Mouse (Mus musculus) spleen, adult 10 weeks (tissue): Measurements from ENCODE around the gene Map2k1. TPM values are rescaled to one million over a fixed set of nuclear protein-coding genes. Genes with fewer than 3 reads are reported as not detected.

ENCODE experiments used
- polyA plus RNA-seq: library from polyadenylated mRNA; stranded (reverse); fragments of 350-450 nt; fragmentation: Illumina TruSeq; extraction: RNeasy Lipid Tissue Mini Kit (QIAGEN cat#74804); gene quantifications from one replicate; pipeline ENCODE4 v1.2.3, GENCODE M21; 2015; ENCODE audit warnings: low replicate concordance; ENCODE audit not compliant: insufficient read depth

Map2k1 gene
- 104 TPM for polyA plus RNA-seq

DNA sequence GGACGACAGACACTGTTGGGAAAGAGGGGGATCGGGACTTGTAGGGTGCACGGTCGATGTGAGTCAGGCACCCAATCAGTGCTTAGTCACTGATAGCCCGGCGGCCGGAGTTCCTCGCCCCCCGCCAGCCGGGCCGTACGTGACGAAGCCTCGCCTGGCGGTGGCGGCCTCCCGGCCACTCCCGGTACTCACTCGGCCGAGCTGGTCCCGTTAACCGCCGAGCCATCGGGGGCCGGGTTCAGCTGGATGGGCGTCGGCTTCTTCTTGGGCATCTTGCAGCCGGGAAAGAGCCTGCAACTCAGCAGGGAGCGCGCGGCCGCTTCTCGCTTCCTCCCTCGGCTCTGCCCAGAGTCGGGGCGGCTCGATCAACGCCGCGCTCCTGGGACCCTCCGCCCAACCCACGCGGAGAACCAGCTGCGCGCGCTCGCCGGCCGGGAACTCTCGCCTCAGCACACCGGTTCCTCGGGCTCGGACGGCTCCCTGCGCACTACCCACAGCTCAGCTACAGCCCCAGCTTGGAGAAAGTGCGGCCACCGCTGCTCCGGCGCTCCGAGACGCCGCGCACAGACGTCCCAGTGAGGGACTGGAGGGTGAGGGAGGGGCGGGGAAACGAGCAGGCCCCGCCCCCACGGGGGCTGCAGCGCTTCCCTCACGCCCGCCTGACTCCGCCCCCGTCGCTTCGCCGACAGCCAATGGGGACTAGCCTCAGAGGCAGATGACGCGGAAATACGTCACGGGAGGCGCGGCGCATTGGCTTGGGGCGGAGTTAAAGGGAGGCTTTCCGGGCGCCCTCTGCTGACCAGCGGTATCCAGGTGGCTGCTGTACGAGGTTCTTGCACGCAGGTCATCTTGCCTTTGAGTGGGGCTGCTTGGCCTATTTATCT is at the start of gene Map2k1:
Gene Map2k1, minus strand, starts transcription at position 611 of the 884 bp plus-strand sequence.

GRCm38 (mm10) chr9:64281105-64281780 is 27.8 kb upstream of the Map2k1 start, which contains the start of gene Tipin:
Tipin (plus strand) TSS chr9:64281581.

DNA sequence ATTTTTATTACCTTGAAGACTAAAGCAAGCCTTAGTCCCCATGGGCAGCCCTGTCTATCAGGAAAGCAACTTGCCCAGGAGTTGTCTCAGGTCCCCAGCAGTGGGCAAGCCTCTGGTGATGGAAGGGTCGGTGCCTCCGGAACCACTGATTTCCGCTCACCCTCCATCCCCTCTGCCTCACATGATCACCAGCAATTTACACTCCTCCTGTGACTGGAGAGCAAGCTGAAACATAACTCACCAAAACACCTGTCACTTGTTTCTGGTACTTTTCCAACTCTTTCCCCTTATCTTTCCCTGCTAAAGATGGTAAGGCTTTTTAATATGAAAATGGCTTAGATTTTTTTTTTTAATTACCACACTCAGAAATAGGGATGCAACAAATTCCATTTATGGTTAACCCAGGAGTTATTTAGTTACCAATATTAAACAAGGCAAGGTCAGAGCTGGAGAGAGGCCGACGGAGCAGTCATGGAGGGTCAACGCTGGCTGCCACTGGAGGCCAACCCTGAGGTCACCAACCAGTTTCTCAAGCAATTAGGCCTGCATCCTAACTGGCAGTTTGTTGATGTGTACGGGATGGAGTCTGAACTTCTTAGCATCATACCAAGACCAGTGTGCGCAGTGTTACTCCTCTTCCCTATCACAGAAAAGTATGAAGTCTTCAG is 18.5 kb downstream of the Map2k1 start, which contains the start of gene Uchl4:
Gene Uchl4, plus strand, starts transcription at position 434 of the 668 bp plus-strand sequence.

GRCm38 (mm10) chr9:64178974-64179646 is 74.3 kb downstream of the Map2k1 start, which contains the start of gene Snapc5:
Snapc5 (plus strand) TSS chr9:64179274.

GRCm38 (mm10) chr9:64172816-64173665 is 80.4 kb downstream of the Map2k1 start, which contains the start of the genes Zwilch and Rpl4:
Zwilch (minus strand) TSS chr9:64173104.
Rpl4 (plus strand) TSS chr9:64173375.

Other genes starting within 250 kb of the Map2k1 start
- gene Smad6, start 231.6 kb downstream of the Map2k1 start, polyA plus RNA-seq, result 0.61 TPM
- not detected for gene Lctl, start 136.5 kb downstream of the Map2k1 start, polyA plus RNA-seq
- gene Zwilch, start 80.5 kb downstream of the Map2k1 start, polyA plus RNA-seq, result 12.0 TPM
- 2,557 TPM for gene Rpl4, start 80.3 kb downstream of the Map2k1 start, polyA plus RNA-seq
- 52.9 TPM for gene Snapc5, start 74.4 kb downstream of the Map2k1 start, polyA plus RNA-seq
- gene Uchl4, start 18.4 kb downstream of the Map2k1 start, polyA plus RNA-seq, result 0.28 TPM
- gene Tipin, start 27.9 kb upstream of the Map2k1 start, polyA plus RNA-seq, result 71.4 TPM
- 15.5 TPM for gene Dis3l, start 87.7 kb upstream of the Map2k1 start, polyA plus RNA-seq
- 0.41 TPM for gene Megf11, start 132.0 kb upstream of the Map2k1 start, polyA plus RNA-seq